Mouse (Mus musculus): ENCODE data around the gene Mindy2.

GRCm38 (mm10) chr9:70670381-70670780 lies 13.4 kb upstream of the Mindy2 start:
- TF ChIP-seq CTCF (IDR thresholded peaks at IDR 0.05) (no peak), POLR2A (IDR thresholded peaks at IDR 0.05; ENCODE audit: insufficient read depth, low read depth, low read length) (no peak), EP300 (IDR thresholded peaks at IDR 0.05; ENCODE audit: insufficient read depth, low read depth, low read length) (no peak)
